Mouse (Mus musculus) neural tube, embryonic 12.5 days (tissue): ENCODE results near the gene Grb2. TPM values are rescaled to one million over a fixed set of nuclear protein-coding genes. Genes with fewer than 3 reads are reported as not detected.

Experiments
- ATAC-seq: fragments of 200-750 bp; cut with Nextera tagmentation; 2 replicates; pipeline ENCODE4 v1.8.0; 2017; ENCODE audit warnings: low read depth, mild to moderate bottlenecking, moderate TSS enrichment, moderate library complexity; ENCODE audit not compliant: low FRiP score
- H3K27ac ChIP-seq: fragments of 300-500 bp; sonication (generic); 2 replicates; pipeline ENCODE4 v1.5.1; 2016
- H3K27me3 ChIP-seq: fragments of 300-500 bp; sonication (generic); replicated peaks from 2 replicates; pipeline ENCODE4 v1.6.1; 2016; ENCODE audit warnings: mild to moderate bottlenecking
- H3K36me3 ChIP-seq: fragments of 300-500 bp; sonication (generic); 2 replicates; pipeline ENCODE4 v1.6.1; 2016; ENCODE audit warnings: mild to moderate bottlenecking
- H3K4me1 ChIP-seq: fragments of 300-500 bp; sonication (generic); 2 replicates; pipeline ENCODE4 v1.6.1; 2016
- H3K4me2 ChIP-seq: fragments of 300-500 bp; sonication (generic); replicated peaks from 2 replicates; pipeline ENCODE4 v1.6.1; 2016; ENCODE audit warnings: mild to moderate bottlenecking
- H3K4me3 ChIP-seq: fragments of 300-500 bp; sonication (generic); 2 replicates; pipeline ENCODE4 v1.5.1; 2016
- H3K9ac ChIP-seq: fragments of 300-500 bp; sonication (generic); 2 replicates; pipeline ENCODE4 v1.6.1; 2016; ENCODE audit warnings: mild to moderate bottlenecking
- H3K9me3 ChIP-seq: fragments of 300-500 bp; sonication (generic); 2 replicates; pipeline ENCODE4 v1.6.1; 2016; ENCODE audit warnings: mild to moderate bottlenecking
- WGBS: fragments of 180-500 bp; shearing (Covaris S2); methylation state at CpG from one replicate; pipeline ENCODE4 v1.1.7; 2016; 5-methylcytosine and 5-hydroxymethylcytosine counted together
- polyA plus RNA-seq: library from polyadenylated mRNA; unstranded; fragments of >200 nt; fragmentation: Nextera tagmentation; extraction: Ambion mirVana; gene quantifications from 2 replicates; pipeline ENCODE4 v1.2.1, GENCODE M21; 2016

The Grb2 gene
- polyA plus RNA-seq, 1 experiment from 2014 or later, result 186 TPM

DNA sequence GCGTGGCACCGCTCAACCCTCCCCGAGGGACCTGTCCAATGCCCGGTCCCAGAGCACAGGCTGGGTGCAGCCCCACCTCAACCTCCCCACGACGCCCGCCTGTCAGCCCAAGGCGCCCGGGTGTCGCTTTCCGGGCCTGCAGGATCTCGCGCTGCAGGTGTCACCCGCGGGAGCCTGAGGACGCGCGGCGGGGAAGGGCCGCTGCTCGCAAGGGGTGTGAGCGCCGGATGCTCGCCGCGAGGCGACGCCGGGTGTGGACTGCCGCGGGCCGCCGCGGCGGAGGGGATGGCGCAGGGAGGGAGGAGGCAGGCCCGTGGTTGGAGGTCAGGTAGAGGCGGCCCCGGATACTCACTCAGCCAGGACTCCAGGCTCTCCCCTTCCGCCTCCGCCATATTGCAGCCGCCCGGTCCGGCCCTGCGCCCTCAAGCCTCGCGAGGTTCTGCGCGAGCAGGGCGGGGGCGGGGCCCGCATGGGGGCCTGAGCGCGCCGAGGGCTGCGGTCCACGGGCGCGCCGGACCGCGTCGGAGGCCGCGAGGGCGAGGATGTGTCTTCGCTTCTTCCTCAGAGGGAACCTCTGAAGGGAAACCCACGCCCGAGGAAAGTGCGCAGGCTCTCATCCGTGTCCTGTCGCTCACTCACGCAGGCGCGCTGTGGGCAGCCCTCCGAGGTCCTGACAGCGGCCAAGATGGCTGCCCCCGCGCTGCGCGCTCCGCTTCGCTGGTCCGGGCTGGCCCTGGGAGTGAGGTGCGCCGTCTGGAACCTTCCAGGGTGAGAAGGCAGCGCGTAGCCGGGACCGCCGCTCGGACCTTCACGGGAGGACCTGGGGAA lies 104.7 kb downstream of the Grb2 start, which contains the start of the genes Mrps7 and Gga3:
TSS of gene Mrps7 (plus strand) at position 450 of the 828 bp plus-strand sequence.
TSS of gene Gga3 (minus strand) at position 576 of the 828 bp plus-strand sequence.
- peak within 1 kb of the TSS; percentile 95 for H3K4me2 ChIP-seq
- no peaks in the 10 kb centered on the region for H3K27me3 ChIP-seq
- H3K9ac ChIP-seq, result peak within 1 kb of the TSS; percentile 95
- peak within 1 kb of the TSS; percentile 74 for H3K27ac ChIP-seq
- peak within 1 kb of the TSS; percentile 91 for H3K4me3 ChIP-seq
- peaks cover 25% of the 10 kb centered on the region for H3K4me1 ChIP-seq
- no peaks in the 10 kb centered on the region for H3K9me3 ChIP-seq
- WGBS, result under 1% methylated on average over 92 of the region's 93 CpGs
- peaks cover 32% of the 10 kb centered on the region for H3K36me3 ChIP-seq
- peak; percentile 96 for ATAC-seq

DNA sequence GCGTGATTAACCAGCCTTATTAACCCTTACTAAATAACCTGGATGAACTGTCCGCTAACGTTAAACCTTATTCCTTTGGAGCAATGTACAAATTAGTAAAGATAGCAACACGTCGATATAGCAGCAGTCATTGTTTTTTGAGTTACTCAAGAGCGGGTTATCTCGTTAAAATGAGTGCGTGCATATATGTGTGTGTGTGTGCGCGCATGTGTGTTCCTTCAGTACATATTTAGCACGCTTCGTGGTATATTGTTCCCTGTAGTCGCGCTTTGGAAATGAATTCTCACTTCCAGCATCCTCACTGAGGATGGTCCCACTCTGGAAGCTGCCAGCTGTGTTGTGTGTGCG lies 105.3 kb downstream of the Grb2 start:
- Histone ChIP-seq H3K9me3 (no peaks in the 10 kb centered on the region), H3K27ac (peak overlapping the region; percentile 54; the same call in 1 of the 2 replicates), H3K27me3 (no peaks in the 10 kb centered on the region), H3K9ac (peak overlapping the region; percentile 95), H3K4me1 (peaks cover 25% of the 10 kb centered on the region), H3K4me2 (peak overlapping the region; percentile 95), H3K36me3 (peaks cover 26% of the 10 kb centered on the region), H3K4me3 (peak overlapping the region; percentile 91)
- no peak; the same call in 1 of the 2 replicates for ATAC-seq
- 6% methylated on average over 15 of the region's 15 CpGs for WGBS

DNA sequence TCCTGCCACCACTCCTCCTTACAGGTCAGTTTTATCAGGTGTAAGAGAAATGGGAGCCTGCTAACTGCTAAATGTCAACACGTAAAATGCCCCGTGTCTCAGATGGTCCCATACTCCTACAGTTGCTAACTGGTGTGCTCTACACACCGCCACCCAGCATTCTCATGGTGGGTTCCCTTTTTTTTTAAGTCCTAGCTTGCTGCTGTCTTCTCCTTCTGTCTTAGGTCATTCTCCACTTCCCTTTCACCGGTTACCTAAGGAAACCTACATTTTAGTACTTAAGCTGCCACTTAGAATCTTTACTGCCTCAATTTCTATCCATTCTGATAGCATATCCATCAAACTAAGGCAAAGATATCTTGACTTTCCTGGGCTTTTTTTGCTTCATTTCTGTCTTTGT lies 107.2 kb downstream of the Grb2 start:
- Histone ChIP-seq H3K4me3 (no peak overlapping the region), H3K4me2 (no peak overlapping the region), H3K4me1 (peaks cover 25% of the 10 kb centered on the region), H3K27ac (no peak overlapping the region), H3K36me3 (peaks cover 23% of the 10 kb centered on the region), H3K9ac (no peak overlapping the region), H3K27me3 (no peaks in the 10 kb centered on the region), H3K9me3 (no peaks in the 10 kb centered on the region)
- ATAC-seq, result no peak
- WGBS, result 94% methylated on average over 4 of the region's 4 CpGs

DNA sequence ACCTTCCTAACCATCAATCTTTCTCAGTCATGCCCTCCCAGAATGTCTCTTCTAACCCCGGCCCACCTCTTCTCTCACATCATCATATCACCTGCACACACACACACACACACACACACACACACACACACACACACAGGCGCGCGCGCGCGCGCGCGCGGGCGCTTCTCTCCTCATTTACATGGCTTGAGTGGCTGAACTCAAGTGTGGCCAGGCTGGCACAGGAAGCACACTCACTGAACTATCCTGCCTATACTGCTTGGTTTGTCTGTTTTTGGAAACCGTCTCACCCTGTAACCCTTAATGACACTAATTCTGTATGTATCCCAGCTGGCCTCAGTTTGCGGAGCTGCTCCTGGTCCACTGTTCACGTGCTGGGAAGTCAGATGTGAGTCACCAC lies 107.7 kb downstream of the Grb2 start:
- Histone ChIP-seq H3K27ac (no peak overlapping the region), H3K4me1 (peaks cover 25% of the 10 kb centered on the region), H3K4me3 (no peak overlapping the region; the same call in 1 of the 2 replicates), H3K9ac (no peak overlapping the region), H3K9me3 (no peaks in the 10 kb centered on the region), H3K27me3 (no peaks in the 10 kb centered on the region), H3K36me3 (peaks cover 23% of the 10 kb centered on the region), H3K4me2 (no peak overlapping the region)
- no peak for ATAC-seq
- 93% methylated on average over 15 of the region's 15 CpGs for WGBS

DNA sequence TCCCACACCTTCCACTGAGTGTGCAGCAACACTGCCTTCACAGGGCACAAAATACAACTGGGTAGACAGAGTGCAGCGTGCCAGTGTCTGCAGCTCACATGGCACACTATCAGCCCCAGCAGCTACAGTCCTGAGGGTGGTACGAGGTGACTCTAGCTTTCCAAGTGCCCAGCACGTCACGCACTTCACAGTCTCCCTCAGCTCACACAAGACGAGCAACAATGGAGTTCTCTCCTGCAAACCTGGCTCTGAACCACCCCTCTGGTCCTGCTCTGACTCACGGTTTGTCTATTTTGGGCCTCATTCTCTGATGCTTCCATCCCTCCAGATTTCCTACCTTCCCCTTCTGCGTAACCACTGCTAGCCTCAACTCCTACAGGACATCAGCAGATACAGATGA lies 108.7 kb downstream of the Grb2 start:
- Histone ChIP-seq H3K27me3 (no peaks in the 10 kb centered on the region), H3K4me3 (no peak overlapping the region), H3K36me3 (peaks cover 29% of the 10 kb centered on the region), H3K9me3 (no peaks in the 10 kb centered on the region), H3K4me2 (no peak overlapping the region), H3K9ac (no peak overlapping the region), H3K27ac (no peak overlapping the region), H3K4me1 (peaks cover 18% of the 10 kb centered on the region)
- WGBS, result 96% methylated on average over 7 of the region's 7 CpGs
- no peak for ATAC-seq

DNA sequence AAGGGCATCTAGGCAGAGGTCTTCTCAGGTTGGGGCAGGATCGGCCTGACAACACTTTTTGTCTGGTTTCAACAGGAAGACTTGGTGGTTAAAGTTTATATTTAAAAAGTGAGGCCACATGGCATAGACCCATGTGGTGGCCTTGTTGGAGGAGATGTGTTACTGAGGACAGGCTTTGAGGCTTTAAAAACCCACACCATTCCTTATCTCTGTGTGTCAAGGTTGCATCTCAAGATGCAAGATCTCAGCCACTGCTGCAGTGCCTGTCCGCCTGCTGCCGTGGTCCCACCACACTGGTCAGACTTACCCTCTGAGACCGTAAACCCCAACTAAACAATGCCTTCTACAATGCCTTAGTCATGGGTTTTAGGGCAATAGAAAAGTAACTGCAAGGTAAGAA lies 110.1 kb downstream of the Grb2 start:
- ATAC-seq, result no peak
- H3K36me3 ChIP-seq, result peaks cover 43% of the 10 kb centered on the region
- no peak overlapping the region for H3K9ac ChIP-seq
- H3K27me3 ChIP-seq, result no peaks in the 10 kb centered on the region
- H3K4me1 ChIP-seq, result peaks cover 13% of the 10 kb centered on the region
- no peak overlapping the region for H3K27ac ChIP-seq
- 87% methylated on average over 4 of the region's 4 CpGs for WGBS
- no peaks in the 10 kb centered on the region for H3K9me3 ChIP-seq
- no peak overlapping the region for H3K4me3 ChIP-seq
- no peak overlapping the region for H3K4me2 ChIP-seq

DNA sequence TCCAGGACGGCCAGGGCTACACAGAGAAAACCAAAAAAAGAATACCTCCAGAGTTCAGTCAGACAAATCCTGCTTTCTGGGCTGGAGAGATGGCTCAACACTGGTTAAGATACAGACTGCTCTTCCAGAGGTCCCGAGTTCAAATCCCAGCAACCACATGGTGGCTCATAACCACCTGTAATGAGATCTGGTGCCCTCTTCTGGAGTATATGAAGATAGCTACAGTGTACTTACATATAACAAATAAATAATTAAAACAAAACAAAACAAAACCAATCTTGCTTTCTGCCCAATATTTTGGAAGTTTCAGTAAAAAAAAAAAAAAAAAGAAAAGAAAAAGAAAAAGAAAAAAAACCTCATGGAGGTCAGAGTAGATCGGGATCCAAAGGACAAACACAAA lies 113.2 kb downstream of the Grb2 start:
- WGBS, result 98% methylated on average over 3 of the region's 3 CpGs
- Histone ChIP-seq H3K4me2 (no peak overlapping the region), H3K27me3 (no peaks in the 10 kb centered on the region), H3K9me3 (no peaks in the 10 kb centered on the region), H3K27ac (no peak overlapping the region), H3K4me3 (no peak overlapping the region), H3K4me1 (no peaks in the 10 kb centered on the region), H3K36me3 (peaks cover 71% of the 10 kb centered on the region), H3K9ac (no peak overlapping the region)
- no peak for ATAC-seq

Other genes starting within 250 kb of the Grb2 start
- 0.09 and 0.14 TPM in 2 replicates for gene Slc16a5, start 246.1 kb downstream of the Grb2 start, polyA plus RNA-seq
- gene Armc7, start 232.9 kb downstream of the Grb2 start, polyA plus RNA-seq, result 12.9 and 13.1 TPM in 2 replicates
- 84.8 and 87.1 TPM in 2 replicates for gene Nt5c, start 216.7 kb downstream of the Grb2 start, polyA plus RNA-seq
- 999 and 1,042 TPM in 2 replicates for gene Jpt1, start 194.2 kb downstream of the Grb2 start, polyA plus RNA-seq
- 1,184 and 1,219 TPM in 2 replicates for gene Sumo2, start 172.3 kb downstream of the Grb2 start, polyA plus RNA-seq
- gene Nup85, start 144.2 kb downstream of the Grb2 start, polyA plus RNA-seq, result 141 and 143 TPM in 2 replicates
- 85.2 and 90.2 TPM in 2 replicates for gene Mrps7, start 104.7 kb downstream of the Grb2 start, polyA plus RNA-seq
- 33.7 and 38.5 TPM in 2 replicates for gene Gga3, start 104.5 kb downstream of the Grb2 start, polyA plus RNA-seq
- 11.6 and 12.5 TPM in 2 replicates for gene Mif4gd, start 95.6 kb downstream of the Grb2 start, polyA plus RNA-seq
- 27.5 and 28.2 TPM in 2 replicates for gene Slc25a19, start 80.3 kb downstream of the Grb2 start, polyA plus RNA-seq
- gene Tmem94, start 56.8 kb upstream of the Grb2 start, polyA plus RNA-seq, result 32.6 and 34.7 TPM in 2 replicates
- 14.4 and 16.7 TPM in 2 replicates for gene Caskin2, start 105.0 kb upstream of the Grb2 start, polyA plus RNA-seq
- 26.4 and 30.7 TPM in 2 replicates for gene Tsen54, start 106.1 kb upstream of the Grb2 start, polyA plus RNA-seq
- gene Llgl2, start 115.5 kb upstream of the Grb2 start, polyA plus RNA-seq, result 3.9 and 5.7 TPM in 2 replicates
- gene Myo15b, start 149.8 kb upstream of the Grb2 start, polyA plus RNA-seq, result 0.11 and 0.19 TPM in 2 replicates
- gene Smim5, start 191.4 kb upstream of the Grb2 start, polyA plus RNA-seq, result 1.8 and 2.7 TPM in 2 replicates
- gene Smim6, start 203.4 kb upstream of the Grb2 start, polyA plus RNA-seq, result 0.83 and 1.0 TPM in 2 replicates
- gene Sap30bp, start 224.7 kb upstream of the Grb2 start, polyA plus RNA-seq, result 53.7 and 54.8 TPM in 2 replicates
- 24.2 and 30.2 TPM in 2 replicates for gene Recql5, start 224.9 kb upstream of the Grb2 start, polyA plus RNA-seq